ENCODE assay signal across 28 mouse cellular contexts in genomic region chr2:108812367-108812766, GRCm38 (mm10).
A peak's percentile ranks its signal among the peaks of the same experiment; 100 is the strongest.
DNase-seq lines count a peak whose midpoint lies in the region; ATAC-seq lines count a peak whose summit lies in the region.
"Had no signal": no experiment of that assay in that cellular context is flagged by ENCODE, and none has a peak within 500 bp of the region (broad histone marks: within the 10 kb centered on the region; RNA-seq: fewer than 3 reads in every experiment).

No protein-coding gene starts in this region.

- peak; percentile 92 for ATAC-seq in frontal cortex, adult (ENCODE audit: low TSS enrichment)
- ATAC-seq in forebrain, embryonic 15.5 days (replicated peaks), result no peak
- ATAC-seq: forebrain, embryonic 16.5 days; Patski had no signal

- no peaks in the 10 kb centered on the region for H3K36me3 ChIP-seq in forebrain, embryonic 15.5 days
- H3K36me3 ChIP-seq: embryonic facial prominence, embryonic 10.5 days; embryonic facial prominence, embryonic 13.5 days; forebrain, embryonic 12.5 days; heart, embryonic 12.5 days; heart, embryonic 15.5 days; hindbrain, embryonic 10.5 days; hindbrain, embryonic 13.5 days had no signal

- DNase-seq in frontal cortex, postnatal 25 days (ENCODE audit: low spot score in 2 of 2), result no peak
- DNase-seq in left cerebral cortex, postnatal 25 days (ENCODE audit: low spot score in 2 of 2), result peak; percentile 5 to 87
- no peak for DNase-seq in left cerebral cortex, adult 11 months (ENCODE audit: low spot score)
- peak; percentile 23 to 33 for DNase-seq in right cerebral cortex, adult 2 months (ENCODE audit: low spot score in 2 of 2)
- no peak for DNase-seq in right cerebral cortex, postnatal 4 days
- DNase-seq: adrenal gland, postnatal 10 days; adrenal gland, postnatal 36 days; cerebellum, adult 11 months; cerebellum, adult 2 months; cerebellum, adult 9-11 months; cerebellum, postnatal 25 days; embryo, embryonic 11 days; gastrocnemius, postnatal 25 days; heart, adult 18-20 months; heart, postnatal 10 days; heart, postnatal 36 days had no signal

- H3K9me3 ChIP-seq in forebrain, embryonic 15.5 days, result no peaks in the 10 kb centered on the region
- H3K9me3 ChIP-seq: embryonic facial prominence, embryonic 10.5 days; embryonic facial prominence, embryonic 13.5 days; forebrain, embryonic 12.5 days; heart, embryonic 12.5 days; heart, embryonic 15.5 days; hindbrain, embryonic 10.5 days; hindbrain, embryonic 13.5 days had no signal

- no peaks in the 10 kb centered on the region for H3K27me3 ChIP-seq in forebrain, embryonic 15.5 days
- H3K27me3 ChIP-seq: embryonic facial prominence, embryonic 13.5 days; forebrain, embryonic 12.5 days; heart, embryonic 12.5 days; heart, embryonic 15.5 days; hindbrain, embryonic 13.5 days; Patski had no signal

- intact Hi-C loops in left cerebral cortex, postnatal 25 days (cut with DNase I), result loop anchor here (1.0 to 10.0 kb wide), 6 partner anchors 225 to 880 kb away; no protein-coding TSS in a partner anchor

- H3K4me3 ChIP-seq in forebrain, embryonic 15.5 days, result no peak overlapping the region
- H3K4me3 ChIP-seq: embryonic facial prominence, embryonic 10.5 days; embryonic facial prominence, embryonic 13.5 days; erythroblast, embryonic 14.5 days; forebrain, embryonic 12.5 days; heart, embryonic 12.5 days; heart, embryonic 15.5 days; hindbrain, embryonic 10.5 days; hindbrain, embryonic 13.5 days had no signal

- H3K4me2 ChIP-seq in forebrain, embryonic 15.5 days (replicated peaks), result no peak overlapping the region
- H3K4me2 ChIP-seq: embryonic facial prominence, embryonic 13.5 days; forebrain, embryonic 12.5 days; heart, embryonic 12.5 days; heart, embryonic 15.5 days; hindbrain, embryonic 13.5 days had no signal

- H3K27ac ChIP-seq in forebrain, embryonic 15.5 days (replicated peaks), result no peak overlapping the region
- H3K27ac ChIP-seq: embryonic facial prominence, embryonic 10.5 days; embryonic facial prominence, embryonic 13.5 days; forebrain, embryonic 12.5 days; heart, embryonic 15.5 days; hindbrain, embryonic 10.5 days; hindbrain, embryonic 13.5 days had no signal

- H3K4me1 ChIP-seq in forebrain, embryonic 15.5 days, result no peaks in the 10 kb centered on the region
- H3K4me1 ChIP-seq: embryonic facial prominence, embryonic 10.5 days; embryonic facial prominence, embryonic 13.5 days; forebrain, embryonic 12.5 days; heart, embryonic 12.5 days; heart, embryonic 15.5 days; hindbrain, embryonic 10.5 days; hindbrain, embryonic 13.5 days had no signal

- H3K9ac ChIP-seq in forebrain, embryonic 15.5 days (replicated peaks), result no peak overlapping the region
- H3K9ac ChIP-seq: embryonic facial prominence, embryonic 13.5 days; forebrain, embryonic 12.5 days; heart, embryonic 12.5 days; heart, embryonic 15.5 days; hindbrain, embryonic 13.5 days had no signal

Comparison
In these comparisons a context has a peak if more than half of its experiments do, and no peak if none do; other contexts are left out.
1. DNase-seq: peak in left cerebral cortex, postnatal 25 days (2 of 2) and right cerebral cortex, adult 2 months (2 of 2); none in frontal cortex, postnatal 25 days (0 of 2), left cerebral cortex, adult 11 months (single experiment) and right cerebral cortex, postnatal 4 days (single experiment).